Mouse (Mus musculus): ENCODE data around the gene Slc47a2. TPM values are rescaled to one million over a fixed set of nuclear protein-coding genes. Genes with fewer than 3 reads are reported as not detected.

Gene Slc47a2
- polyA plus RNA-seq, 1 experiment from 2014 or later = not detected

Other genes with a start within 250 kb of the Slc47a2 start
- gene Tnfrsf13b, start 216.1 kb downstream of the Slc47a2 start, polyA plus RNA-seq (2014; fragmentation: Nextera tagmentation; extraction: Ambion mirVana) = 0.83 and 1.0 TPM in 2 replicates
- gene Usp22, start 167.8 kb downstream of the Slc47a2 start, polyA plus RNA-seq (2014; fragmentation: Nextera tagmentation; extraction: Ambion mirVana) = 259 and 277 TPM in 2 replicates
- gene Aldh3a1, start 135.3 kb downstream of the Slc47a2 start, polyA plus RNA-seq (2014; fragmentation: Nextera tagmentation; extraction: Ambion mirVana) = not detected in 2 replicates
- 20.9 and 21.8 TPM in 2 replicates for gene Aldh3a2, start 75.4 kb downstream of the Slc47a2 start, polyA plus RNA-seq (2014; fragmentation: Nextera tagmentation; extraction: Ambion mirVana)
- 0.09 and 0.11 TPM in 2 replicates for gene Slc47a1, start 35.5 kb upstream of the Slc47a2 start, polyA plus RNA-seq (2014; fragmentation: Nextera tagmentation; extraction: Ambion mirVana)
- gene Rnf112, start 111.3 kb upstream of the Slc47a2 start, polyA plus RNA-seq (2014; fragmentation: Nextera tagmentation; extraction: Ambion mirVana) = 1.3 TPM in 2 replicates
- 66.1 and 71.9 TPM in 2 replicates for gene Mfap4, start 142.6 kb upstream of the Slc47a2 start, polyA plus RNA-seq (2014; fragmentation: Nextera tagmentation; extraction: Ambion mirVana)
- 80.1 and 81.6 TPM in 2 replicates for gene Mapk7, start 151.5 kb upstream of the Slc47a2 start, polyA plus RNA-seq (2014; fragmentation: Nextera tagmentation; extraction: Ambion mirVana)
- gene B9d1, start 162.3 kb upstream of the Slc47a2 start, polyA plus RNA-seq (2014; fragmentation: Nextera tagmentation; extraction: Ambion mirVana) = 41.7 and 46.0 TPM in 2 replicates
- 31.2 and 34.1 TPM in 2 replicates for gene Epn2, start 236.8 kb upstream of the Slc47a2 start, polyA plus RNA-seq (2014; fragmentation: Nextera tagmentation; extraction: Ambion mirVana)

Data from forebrain, embryonic 11.5 days (tissue).